Mouse (Mus musculus) ES-Bruce4 (cell line): ENCODE results near the gene Slc37a1.

Source experiments
- CTCF ChIP-seq: IDR thresholded peaks from one replicate; pipeline ENCODE4 v1.8.1; 2011; ENCODE audit warnings: low read depth, low read length
- EP300 ChIP-seq: IDR thresholded peaks from 2 replicates; pipeline ENCODE4 v1.6.1; 2011; ENCODE audit warnings: low read depth, low read length; ENCODE audit not compliant: insufficient read depth
- POLR2A ChIP-seq: IDR thresholded peaks from one replicate; pipeline ENCODE4 v1.8.1; 2011; ENCODE audit warnings: low read length; ENCODE audit not compliant: insufficient read depth

DNA sequence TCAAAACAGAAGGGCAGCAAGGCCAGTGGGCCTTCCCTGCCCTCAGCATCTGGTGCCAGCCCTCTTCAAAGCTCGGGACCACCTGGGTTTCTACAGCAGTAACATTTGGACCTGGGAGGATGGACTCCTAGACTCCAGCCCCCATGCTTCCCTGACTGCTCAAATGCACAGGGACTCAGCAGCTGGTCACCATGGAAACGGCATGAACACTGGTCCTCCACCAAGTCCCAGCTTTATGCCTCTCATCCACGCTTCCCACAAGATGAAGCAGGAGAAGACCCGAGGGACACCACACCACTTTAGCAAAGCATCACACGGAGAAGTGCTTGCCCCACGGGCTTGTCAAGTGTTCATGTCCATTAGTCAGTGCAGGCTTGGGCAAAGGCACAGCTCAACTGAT lies 55.6 kb downstream of the Slc37a1 start:
- TF ChIP-seq CTCF (no peak), POLR2A (no peak), EP300 (no peak)
